Mouse (Mus musculus) naive thymus-derived CD4-positive, alpha-beta T cell, adult 2 months (primary cell): Measurements from ENCODE around the gene Retreg2.

Source experiments
- DNase-seq: peaks from one replicate; pipeline ENCODE4 v3.0.0-alpha.2; 2011; ENCODE audit warnings: low read depth

Gene Retreg2

DNA sequence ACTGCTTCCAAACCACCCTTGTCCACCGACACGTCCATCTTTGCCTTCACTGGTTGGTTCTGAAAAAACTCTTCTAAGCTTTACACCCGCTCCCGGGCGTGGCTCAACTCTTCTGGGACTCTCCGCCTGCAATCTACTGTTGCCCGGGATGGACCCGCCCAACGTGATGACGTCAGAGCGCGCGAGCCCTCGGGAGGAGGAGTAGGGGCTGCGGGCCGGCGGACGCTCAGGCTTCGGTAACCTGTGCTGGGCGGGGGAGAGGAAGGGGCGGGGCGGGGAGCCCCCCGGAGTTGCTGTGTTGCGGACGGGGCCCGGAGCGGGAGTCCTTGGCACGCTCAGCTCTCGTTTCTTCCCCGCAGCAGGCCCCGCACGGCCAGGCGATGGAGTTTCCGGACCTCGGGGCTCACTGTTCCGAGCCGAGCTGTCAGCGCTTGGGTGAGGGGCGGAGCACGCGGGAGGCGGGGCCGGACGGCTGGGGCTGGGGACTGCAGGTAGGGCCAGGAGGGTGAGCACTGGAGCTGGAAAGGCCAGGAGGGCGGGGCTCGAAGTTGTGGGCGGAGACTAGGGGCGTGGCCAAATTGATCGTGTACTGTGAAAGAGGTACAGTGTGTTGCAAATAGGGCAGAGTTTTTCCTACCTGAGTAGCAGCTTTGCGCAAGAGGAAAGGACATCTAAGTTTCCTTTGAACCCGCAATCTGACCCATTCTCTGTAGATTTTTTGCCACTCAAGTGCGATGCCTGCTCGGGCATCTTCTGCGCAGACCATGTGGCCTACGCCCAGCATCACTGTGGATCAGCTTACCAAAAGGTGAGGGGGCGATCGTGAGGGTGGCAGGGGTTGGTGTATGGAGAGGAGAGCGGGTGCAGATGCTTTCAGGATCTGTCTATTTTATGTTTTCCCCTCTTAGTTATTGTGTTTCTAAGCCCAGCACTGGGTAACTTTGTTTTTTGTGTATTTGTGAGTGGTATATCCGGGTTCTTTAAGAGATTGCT, 26.2 kb downstream of the Retreg2 start, which contains the start of gene Zfand2b:
Gene Zfand2b, plus strand, starts transcription at position 175 of the 993 bp plus-strand sequence.
- DNase-seq: peak; percentile 98

DNA sequence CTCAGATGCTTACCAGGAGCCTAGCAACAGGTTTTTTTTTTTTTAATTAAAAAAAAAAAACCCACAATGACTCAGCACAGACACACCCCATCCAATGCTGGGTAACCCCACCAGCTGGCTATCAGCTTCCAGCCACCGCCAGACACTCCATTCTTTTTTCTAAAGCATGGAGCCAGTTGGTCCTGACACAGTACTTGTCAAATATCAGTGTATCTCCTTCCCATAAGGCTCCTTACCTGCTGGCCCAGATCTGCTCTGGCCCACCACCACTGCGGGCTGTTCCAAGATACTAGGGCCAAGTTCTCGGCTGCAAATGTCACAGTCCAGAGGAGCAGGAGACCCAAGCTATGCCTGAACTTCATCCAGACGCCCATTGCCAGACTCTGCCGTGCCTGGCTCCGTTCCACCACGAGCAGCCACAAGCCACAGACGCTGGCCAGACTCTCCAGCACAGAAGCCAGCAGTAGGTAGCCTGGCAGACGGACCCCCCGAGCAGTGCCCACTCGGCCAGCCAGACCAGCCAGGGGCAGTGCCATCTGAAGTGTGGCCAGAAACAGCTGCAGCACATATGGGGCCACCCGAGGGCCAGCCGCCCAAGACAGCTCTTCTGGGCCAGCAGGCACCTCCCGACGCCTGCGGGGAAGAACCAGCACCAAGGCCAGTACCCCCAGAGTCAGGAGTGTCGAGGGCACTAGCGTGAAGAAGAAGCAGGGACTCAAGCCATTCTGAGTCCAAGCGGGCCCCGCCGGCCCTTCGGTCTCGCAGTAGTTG, 36.9 kb downstream of the Retreg2 start:
- DNase-seq: peak; percentile 23

DNA sequence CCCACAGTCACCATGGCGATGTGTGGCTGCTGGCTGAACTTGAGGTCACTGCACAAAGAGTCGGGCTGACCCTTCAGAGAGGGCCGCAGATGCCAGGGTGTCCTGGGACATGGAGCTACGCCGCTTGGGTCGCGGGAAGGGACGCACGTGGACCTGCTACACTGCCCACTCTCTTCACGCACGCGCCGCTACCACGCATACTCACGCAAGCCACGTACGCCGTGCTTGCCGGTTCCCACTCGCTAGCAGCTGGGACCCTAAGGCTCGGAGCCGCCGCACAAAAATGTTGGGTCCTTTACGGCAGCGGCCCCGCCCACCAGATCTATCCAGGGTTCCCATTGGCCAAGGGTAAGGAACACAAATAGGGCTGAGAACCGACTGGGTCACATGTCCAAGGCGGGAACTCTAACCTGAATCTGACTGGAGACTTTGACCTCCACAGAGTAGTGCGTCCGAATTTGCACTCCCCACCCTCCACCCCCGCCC, 37.6 kb downstream of the Retreg2 start, which contains the start of gene Abcb6:
Gene Abcb6, minus strand, starts transcription at position 288 of the 486 bp plus-strand sequence.
- peak; percentile 82 for DNase-seq

DNA sequence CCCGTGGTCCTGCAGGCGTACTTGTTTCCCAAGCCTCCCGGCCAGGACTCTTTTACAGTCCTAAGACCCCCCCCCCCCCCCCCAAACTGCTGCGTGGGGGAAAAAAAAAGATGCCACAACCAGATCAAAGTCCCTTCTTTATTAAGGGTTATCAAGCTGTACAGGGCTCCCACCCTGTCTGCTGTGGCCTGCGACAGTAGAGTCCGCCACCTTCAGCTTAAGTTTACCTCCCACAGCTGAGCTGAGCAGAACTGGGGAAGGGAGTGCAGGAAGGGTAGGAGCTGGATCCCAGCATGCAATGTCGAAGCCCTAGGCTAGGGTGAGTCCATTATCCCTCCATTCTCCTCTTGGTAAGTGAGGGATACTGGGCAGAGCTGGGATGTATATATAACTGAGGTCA, 38.2 kb downstream of the Retreg2 start:
- no peak for DNase-seq

DNA sequence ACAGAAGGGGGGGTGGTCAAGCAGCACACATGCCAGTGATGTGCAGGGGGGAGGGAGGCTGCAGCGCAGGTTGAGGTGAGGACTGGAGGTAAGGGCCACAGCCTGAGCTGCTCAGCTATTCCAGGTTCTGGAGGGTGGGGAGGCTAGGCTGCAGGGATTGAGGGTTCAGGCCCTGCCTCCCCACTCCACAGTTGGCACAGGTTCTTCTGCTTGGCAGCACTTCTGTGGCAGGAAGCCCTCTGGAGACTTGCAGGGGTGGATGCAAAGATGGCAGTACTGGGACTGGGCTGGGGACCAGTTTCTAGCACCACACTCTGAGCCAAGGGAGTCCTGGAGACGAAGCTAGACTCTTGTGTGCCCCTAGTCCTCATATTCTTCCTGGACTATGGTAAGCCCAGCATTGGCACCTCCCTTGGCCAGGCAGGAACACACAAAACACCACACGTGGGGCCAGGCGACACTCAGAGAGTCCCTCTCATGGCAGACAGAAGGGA, 38.8 kb downstream of the Retreg2 start:
- no peak for DNase-seq

DNA sequence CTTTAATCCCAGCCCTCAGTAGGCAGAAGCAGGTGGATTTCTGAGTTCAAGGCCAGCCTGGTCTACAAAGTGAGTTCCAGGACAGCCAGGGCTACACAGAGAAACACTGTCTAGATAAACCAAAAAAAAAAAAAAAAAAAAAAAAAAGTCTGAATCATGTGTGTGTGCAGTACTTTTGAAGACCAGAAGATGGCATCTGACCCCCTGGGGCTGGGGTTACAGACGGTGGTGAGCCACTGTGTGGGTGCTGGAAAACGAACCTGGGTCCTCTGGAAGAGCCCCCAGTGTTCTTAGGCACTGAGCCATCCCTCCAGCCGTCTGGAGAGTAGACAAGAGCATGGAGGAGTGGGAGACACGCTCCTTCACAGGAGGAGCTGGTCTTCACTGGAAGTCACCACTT, 39.6 kb downstream of the Retreg2 start:
- DNase-seq: no peak

DNA sequence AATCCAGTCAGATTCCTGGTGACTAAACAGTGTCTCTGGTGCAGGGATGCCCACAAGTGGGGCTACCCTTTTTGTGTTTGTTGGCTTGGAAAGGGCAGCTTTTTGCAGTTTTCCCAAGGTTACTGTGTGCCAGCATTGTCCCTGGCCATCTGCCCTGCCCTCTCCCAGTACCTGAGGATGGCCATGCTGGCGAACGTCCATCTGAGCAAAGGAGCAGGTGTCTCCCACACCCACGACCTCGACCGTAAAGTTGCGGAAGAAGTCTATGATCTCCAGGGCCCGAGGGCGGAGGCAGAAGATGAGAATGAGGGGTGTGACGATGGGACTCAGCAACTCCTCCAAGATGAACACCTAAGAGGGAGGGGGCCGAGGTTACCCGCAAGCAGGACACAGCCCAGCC, 42.9 kb downstream of the Retreg2 start:
- DNase-seq: no peak

DNA sequence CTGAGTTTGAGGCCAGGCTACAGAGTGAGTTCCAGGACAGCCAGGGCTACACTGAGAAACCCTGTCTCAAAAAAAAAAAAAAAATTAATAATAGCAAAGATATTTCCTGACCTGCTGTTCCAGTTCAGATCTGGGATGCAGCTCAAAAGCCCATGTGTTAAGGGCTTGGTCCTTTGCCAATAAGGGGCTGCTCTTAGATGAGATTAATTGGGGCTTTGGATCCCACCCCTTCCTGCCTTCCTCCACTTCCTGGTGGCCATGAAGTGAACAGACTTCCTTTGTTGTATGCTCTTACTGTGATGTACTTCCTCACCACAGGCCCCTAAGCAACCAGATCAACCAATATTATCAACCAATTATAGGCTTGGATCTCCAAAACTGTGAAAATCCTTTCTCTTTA, 44.5 kb downstream of the Retreg2 start:
- DNase-seq: no peak

DNA sequence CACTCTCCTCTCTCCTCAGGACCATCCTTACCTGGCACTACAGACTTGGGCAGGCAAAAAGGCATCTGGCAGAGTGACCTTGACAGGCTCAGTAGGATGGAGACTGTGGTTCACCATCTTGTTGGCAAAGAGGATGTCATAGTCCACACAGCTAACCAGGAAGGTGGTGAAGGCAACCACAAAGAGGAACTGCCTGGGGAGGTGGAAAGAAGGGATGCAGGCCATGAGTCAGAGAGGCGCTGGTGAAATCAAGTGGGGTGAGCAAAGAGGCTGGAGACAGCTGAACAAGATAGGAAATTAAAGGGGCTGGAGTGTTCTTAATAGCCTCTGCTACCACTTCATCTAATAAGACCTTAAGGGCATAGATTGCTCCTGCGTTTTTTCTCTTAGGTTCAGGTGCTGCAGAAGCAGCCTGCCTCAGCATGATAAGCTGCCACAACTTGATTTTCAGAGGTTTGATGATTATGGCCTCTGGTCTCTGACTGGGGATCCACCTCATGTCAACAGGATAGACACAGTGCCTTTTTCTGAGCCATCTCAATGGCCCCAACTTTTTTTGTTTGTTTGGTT, 45.4 kb downstream of the Retreg2 start:
- DNase-seq: no peak

DNA sequence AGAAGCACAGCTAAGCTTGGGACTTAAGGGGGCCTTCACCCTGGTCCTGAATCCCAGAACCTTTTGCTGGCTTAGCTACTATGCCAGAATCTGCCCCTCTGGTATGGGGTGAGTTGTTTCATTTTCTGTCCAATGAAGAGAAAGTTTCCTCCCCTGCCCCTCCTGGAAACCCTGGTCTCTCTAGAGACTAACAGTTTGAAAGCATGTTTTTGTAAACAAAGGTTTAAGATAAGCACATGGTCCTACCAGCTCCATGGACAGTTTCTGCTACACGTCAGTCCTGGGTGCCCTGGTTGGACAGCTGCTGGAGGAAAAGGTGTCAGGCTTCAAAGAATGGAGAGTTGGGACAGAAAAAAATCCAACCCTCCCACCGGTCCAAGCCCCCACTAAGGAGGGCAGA, 48.0 kb downstream of the Retreg2 start:
- no peak for DNase-seq

DNA sequence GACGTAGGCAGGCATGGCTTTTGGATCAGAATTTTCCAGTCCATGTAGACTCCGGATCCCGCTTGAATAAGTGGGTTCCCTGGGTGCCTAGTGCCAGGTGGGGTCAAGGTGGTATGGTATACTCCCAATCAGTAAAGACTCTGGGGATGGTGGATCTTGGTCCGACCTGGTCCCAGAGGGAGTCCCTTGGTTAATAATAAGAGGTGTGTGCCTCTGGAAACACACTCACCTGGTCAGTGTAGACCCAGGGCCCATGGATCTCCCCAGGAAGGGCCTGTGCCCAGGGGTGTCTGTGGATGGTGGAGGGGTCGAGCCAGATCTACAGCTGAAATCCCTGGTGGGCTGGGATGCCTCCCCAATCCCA, 48.7 kb downstream of the Retreg2 start:
- DNase-seq: no peak

DNA sequence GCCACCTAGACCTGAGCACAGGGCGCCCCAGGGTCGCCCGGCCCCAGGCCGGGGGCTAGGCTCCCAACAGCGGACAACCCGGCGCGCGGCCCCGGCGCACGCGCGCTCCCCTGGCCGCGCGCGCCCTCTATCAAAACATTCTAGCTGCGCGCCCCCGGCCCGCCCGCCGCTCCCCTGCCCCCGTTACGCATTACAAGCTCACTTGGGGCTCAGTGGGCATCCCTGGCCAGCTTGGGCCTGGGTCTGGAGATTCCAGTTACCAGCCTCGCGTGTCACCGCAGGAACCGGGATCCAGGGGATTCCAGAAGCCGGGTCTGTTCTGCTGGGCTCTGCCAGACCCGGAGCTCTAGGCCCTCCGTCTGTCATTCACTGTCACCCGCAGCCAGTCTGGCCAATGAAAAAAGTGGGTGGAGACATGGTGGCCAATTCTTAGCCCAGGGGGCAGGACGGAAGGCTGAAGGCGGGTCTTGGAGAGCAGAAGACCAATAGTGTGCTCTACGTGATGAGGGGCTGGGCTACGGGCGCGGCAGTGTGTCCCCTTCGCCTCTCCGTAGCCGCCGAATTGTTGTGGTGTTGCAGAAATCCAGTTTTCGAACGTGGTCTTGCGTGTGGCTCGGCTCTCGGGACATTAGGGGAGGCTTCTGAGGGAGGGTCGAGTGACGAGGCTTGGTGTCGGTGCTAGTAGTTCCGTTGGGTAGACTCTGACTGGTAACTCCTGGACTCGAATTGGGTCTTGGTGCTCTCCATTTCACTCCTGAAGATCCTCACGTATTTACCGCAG, 49.2 kb downstream of the Retreg2 start, which contains the start of the genes Ankzf1 and Atg9a:
Gene Ankzf1, plus strand, starts transcription at position 530 of the 781 bp plus-strand sequence.
Gene Atg9a, minus strand, starts transcription at position 575 of the 781 bp plus-strand sequence.
- DNase-seq: peak; percentile 97

DNA sequence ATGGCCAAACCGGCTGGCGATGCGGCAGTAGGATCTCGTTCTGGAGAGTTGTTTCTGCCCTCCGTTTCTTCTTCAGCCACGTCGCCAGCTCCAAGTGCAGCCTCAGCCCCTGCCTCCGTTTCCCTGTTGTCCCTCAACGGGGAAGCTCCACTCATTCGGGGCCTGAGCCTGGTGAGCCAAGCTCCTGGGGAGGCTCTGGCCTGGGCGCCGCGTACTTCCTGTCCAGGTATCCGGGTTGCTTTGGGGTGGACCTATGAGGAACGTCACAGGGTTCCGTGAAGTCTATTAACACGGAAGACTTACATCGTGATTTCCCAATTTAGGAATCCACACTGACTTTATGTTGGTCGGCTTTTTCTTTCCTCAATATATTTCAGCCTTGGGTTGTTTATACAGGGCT, 49.9 kb downstream of the Retreg2 start:
- no peak for DNase-seq
